Mouse (Mus musculus) frontal cortex, adult (tissue): ENCODE measurements around the gene Eno4.

Experiments used
- ATAC-seq: cut with Nextera tagmentation; 2 replicates; pipeline ENCODE4 v1.9.2; 2017; ENCODE audit warnings: mild to moderate bottlenecking, moderate library complexity, mixed read lengths; ENCODE audit not compliant: low TSS enrichment

The Eno4 gene

GRCm38 (mm10) chr19:58974126-58974525 is 30.9 kb downstream of the Eno4 start:
- no peak for ATAC-seq

- no peak for ATAC-seq
Measured at GRCm38 (mm10) chr19:58975216-58975863, 32.1 kb downstream of the Eno4 start.

- peak; percentile 72 for ATAC-seq
Measured at GRCm38 (mm10) chr19:58978401-58979171, 35.4 kb downstream of the Eno4 start.

GRCm38 (mm10) chr19:58979436-58980055 is 36.3 kb downstream of the Eno4 start:
- no peak for ATAC-seq

- no peak for ATAC-seq
Measured at GRCm38 (mm10) chr19:58980056-58980440, 36.8 kb downstream of the Eno4 start.

GRCm38 (mm10) chr19:58981571-58981970 is 38.3 kb downstream of the Eno4 start:
- ATAC-seq, result no peak

- no peak for ATAC-seq
Measured at GRCm38 (mm10) chr19:59002827-59003226, 59.6 kb downstream of the Eno4 start.

GRCm38 (mm10) chr19:59006577-59007340 is 63.5 kb downstream of the Eno4 start:
- peak; percentile 82 for ATAC-seq

GRCm38 (mm10) chr19:59010802-59011201 is 67.6 kb downstream of the Eno4 start:
- peak; percentile 52 for ATAC-seq
